Mouse (Mus musculus): ENCODE measurements around the gene Cyth1. TPM values are rescaled to one million over a fixed set of nuclear protein-coding genes. Genes with fewer than 3 reads are reported as not detected.

Cyth1 gene
- polyA plus RNA-seq, 1 experiment: 47.7 TPM

DNA sequence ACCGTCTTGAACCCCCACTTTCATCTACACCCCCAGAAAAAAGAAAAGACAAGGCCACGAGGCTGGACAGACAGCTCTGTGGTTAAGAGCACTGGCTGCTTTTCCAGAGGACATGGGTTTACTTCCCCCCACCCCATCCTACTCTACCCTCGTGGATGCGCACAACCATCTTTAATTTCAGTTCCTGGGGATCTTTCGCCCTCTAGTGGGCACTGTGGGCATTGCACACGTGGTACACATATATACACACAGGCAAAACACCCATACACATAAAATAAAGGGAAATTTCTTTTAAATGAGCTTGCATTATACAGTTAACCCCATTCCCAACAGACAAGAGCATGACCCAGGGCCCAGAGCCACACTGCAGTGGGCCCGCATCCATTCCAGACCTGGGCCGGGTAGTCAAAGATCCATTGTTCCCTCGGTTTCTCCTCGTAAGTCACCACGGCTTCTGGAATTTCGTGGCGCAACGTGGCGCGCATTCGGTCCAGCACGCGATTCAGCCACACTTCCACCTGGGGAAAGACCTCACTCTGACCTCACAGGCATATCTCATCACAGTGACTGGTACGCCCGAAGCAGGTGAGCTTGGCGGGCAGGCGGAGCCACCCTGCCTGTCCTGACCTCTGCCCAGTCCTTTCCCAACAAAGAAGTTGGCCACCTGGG, 157.3 kb downstream of the Cyth1 start:
- Histone ChIP-seq H3K27ac (ENCODE audit: insufficient read depth, low read length) (no peak overlapping the region), H3K4me1 (ENCODE audit: control insufficient read depth, insufficient read depth, insufficient read length) (no peaks in the 10 kb centered on the region), H3K4me3 (ENCODE audit: extremely low read depth, insufficient read depth, insufficient read length) (no peak overlapping the region), H3K27me3 (ENCODE audit: control insufficient read depth, insufficient read depth, low read length) (no peaks in the 10 kb centered on the region), H3K36me3 (ENCODE audit: control insufficient read depth, insufficient read depth, low read length) (no peaks in the 10 kb centered on the region)
- 89% methylated on average over 23 of the region's 23 CpGs for WGBS
- no peak for DNase-seq (ENCODE audit: low read depth in 1 of 2, low spot score in 2 of 2)
- TF ChIP-seq CTCF (IDR thresholded peaks at IDR 0.05; ENCODE audit: extremely low read depth, insufficient read depth, insufficient read length, insufficient replicate concordance): peak; percentile 23; the same call in 1 of the 2 replicates
- TF ChIP-seq POLR2A (IDR thresholded peaks at IDR 0.05; ENCODE audit: low read depth, low read length): no peak

DNA sequence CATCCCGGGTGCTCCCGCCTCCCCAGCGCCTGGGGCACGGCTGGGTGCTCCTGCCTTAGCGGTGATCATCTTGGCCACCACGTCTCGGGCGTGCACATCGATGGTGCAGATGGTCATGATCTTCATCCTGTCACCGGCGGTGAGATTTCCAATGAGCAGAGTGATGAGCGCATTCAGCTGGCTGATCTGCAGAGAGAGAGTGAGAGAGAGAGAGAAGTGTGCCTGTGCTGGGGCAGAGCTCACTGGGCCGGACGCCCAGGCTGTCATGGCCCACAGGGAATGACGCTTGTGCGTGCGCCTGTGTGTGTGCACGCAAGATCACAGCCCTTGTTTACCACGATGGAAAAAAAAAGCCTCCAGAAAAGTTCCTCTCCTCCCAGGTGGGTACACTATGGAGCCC, 159.5 kb downstream of the Cyth1 start:
- Histone ChIP-seq H3K4me3 (ENCODE audit: extremely low read depth, insufficient read depth, insufficient read length) (no peak overlapping the region), H3K4me1 (ENCODE audit: control insufficient read depth, insufficient read depth, insufficient read length) (peaks cover 4% of the 10 kb centered on the region; the same call in 1 of the 2 replicates), H3K27me3 (ENCODE audit: control insufficient read depth, insufficient read depth, low read length) (no peaks in the 10 kb centered on the region), H3K27ac (ENCODE audit: insufficient read depth, low read length) (no peak overlapping the region), H3K36me3 (ENCODE audit: control insufficient read depth, insufficient read depth, low read length) (no peaks in the 10 kb centered on the region)
- TF ChIP-seq CTCF (IDR thresholded peaks at IDR 0.05; ENCODE audit: extremely low read depth, insufficient read depth, insufficient read length, insufficient replicate concordance) (no peak), POLR2A (IDR thresholded peaks at IDR 0.05; ENCODE audit: low read depth, low read length) (no peak)
- WGBS: 92% methylated on average over 19 of the region's 19 CpGs
- no peak for DNase-seq (ENCODE audit: low read depth in 1 of 2, low spot score in 2 of 2)

DNA sequence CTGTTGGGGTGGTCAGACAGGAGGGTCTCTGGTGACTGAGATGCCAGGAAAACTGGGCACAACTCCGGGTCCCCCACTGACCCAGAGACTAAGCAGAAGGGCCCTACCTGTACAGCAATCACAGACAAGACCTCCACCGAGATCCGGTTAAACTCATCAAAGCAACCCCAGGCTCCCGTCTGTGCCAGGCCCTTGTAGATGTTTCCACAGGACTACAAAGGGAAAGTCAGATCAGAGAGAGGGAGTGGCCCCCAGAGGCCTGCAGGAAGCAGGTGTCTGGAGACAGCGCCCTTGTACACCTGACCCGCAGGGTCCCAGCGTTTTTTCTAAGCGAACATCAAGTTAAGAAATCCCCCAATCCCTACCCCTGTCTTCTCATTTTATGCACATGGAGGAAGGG, 162.4 kb downstream of the Cyth1 start:
- H3K27ac ChIP-seq (ENCODE audit: insufficient read depth, low read length): no peak overlapping the region
- no peaks in the 10 kb centered on the region for H3K27me3 ChIP-seq (ENCODE audit: control insufficient read depth, insufficient read depth, low read length)
- no peaks in the 10 kb centered on the region for H3K36me3 ChIP-seq (ENCODE audit: control insufficient read depth, insufficient read depth, low read length)
- TF ChIP-seq POLR2A (IDR thresholded peaks at IDR 0.05; ENCODE audit: low read depth, low read length) (no peak), CTCF (IDR thresholded peaks at IDR 0.05; ENCODE audit: extremely low read depth, insufficient read depth, insufficient read length, insufficient replicate concordance) (no peak)
- 54% methylated on average over 8 of the region's 8 CpGs for WGBS
- DNase-seq (ENCODE audit: low read depth in 1 of 2, low spot score in 2 of 2): no peak
- peaks cover 4% of the 10 kb centered on the region; the same call in 1 of the 2 replicates for H3K4me1 ChIP-seq (ENCODE audit: control insufficient read depth, insufficient read depth, insufficient read length)
- no peak overlapping the region for H3K4me3 ChIP-seq (ENCODE audit: extremely low read depth, insufficient read depth, insufficient read length)

DNA sequence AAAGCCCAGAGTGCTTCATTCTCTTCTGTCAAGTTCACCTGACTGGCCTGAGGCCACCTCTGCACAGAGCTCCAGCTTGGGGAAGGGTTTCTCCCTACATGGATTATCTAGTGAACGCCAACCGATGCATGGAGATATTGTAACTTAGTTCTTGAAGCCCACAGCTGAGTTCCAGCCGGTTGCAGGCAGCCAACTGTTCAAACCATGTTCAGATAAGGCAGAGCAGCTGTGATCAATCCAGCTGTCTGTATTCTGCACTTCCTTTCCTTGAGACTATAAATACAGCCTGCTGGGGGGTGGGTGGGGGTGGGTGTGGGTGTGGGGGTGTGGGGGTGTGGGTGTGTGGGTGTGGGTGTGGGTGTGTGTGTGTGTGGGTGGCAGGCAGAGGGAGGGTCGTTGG, 163.2 kb downstream of the Cyth1 start:
- DNase-seq (ENCODE audit: low read depth in 1 of 2, low spot score in 2 of 2): no peak
- TF ChIP-seq POLR2A (IDR thresholded peaks at IDR 0.05; ENCODE audit: low read depth, low read length): no peak
- no peak for TF ChIP-seq CTCF (IDR thresholded peaks at IDR 0.05; ENCODE audit: extremely low read depth, insufficient read depth, insufficient read length, insufficient replicate concordance)
- H3K27ac ChIP-seq (ENCODE audit: insufficient read depth, low read length): no peak overlapping the region
- no peaks in the 10 kb centered on the region for H3K36me3 ChIP-seq (ENCODE audit: control insufficient read depth, insufficient read depth, low read length)
- H3K27me3 ChIP-seq (ENCODE audit: control insufficient read depth, insufficient read depth, low read length): no peaks in the 10 kb centered on the region
- H3K4me3 ChIP-seq (ENCODE audit: extremely low read depth, insufficient read depth, insufficient read length): no peak overlapping the region
- H3K4me1 ChIP-seq (ENCODE audit: control insufficient read depth, insufficient read depth, insufficient read length): peaks cover 4% of the 10 kb centered on the region; the same call in 1 of the 2 replicates
- 23% methylated on average over 4 of the region's 4 CpGs for WGBS

DNA sequence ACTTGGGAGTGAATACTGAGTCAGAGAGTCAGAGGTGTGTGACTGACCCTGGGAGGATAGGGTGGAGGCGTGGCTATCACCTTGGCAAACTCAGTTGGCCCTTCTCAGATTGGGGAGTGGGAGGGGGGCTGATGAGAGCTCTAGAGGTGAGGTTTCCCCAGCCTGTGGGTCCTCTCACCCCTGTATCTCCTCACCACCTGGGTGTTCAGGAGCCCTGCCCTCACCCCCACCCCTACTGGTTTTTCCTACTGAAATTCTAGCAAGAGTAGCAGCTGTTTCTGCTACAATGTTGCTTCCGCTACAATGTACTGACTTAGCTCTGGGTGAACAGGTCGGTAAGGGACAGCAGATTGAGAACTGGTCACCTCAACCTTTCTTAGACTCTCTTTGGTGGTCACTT, 164.1 kb downstream of the Cyth1 start:
- WGBS: 86% methylated on average over 3 of the region's 3 CpGs
- Histone ChIP-seq H3K4me3 (ENCODE audit: extremely low read depth, insufficient read depth, insufficient read length) (no peak overlapping the region), H3K27ac (ENCODE audit: insufficient read depth, low read length) (no peak overlapping the region), H3K36me3 (ENCODE audit: control insufficient read depth, insufficient read depth, low read length) (no peaks in the 10 kb centered on the region), H3K27me3 (ENCODE audit: control insufficient read depth, insufficient read depth, low read length) (no peaks in the 10 kb centered on the region), H3K4me1 (ENCODE audit: control insufficient read depth, insufficient read depth, insufficient read length) (peaks cover 4% of the 10 kb centered on the region; the same call in 1 of the 2 replicates)
- no peak for TF ChIP-seq POLR2A (IDR thresholded peaks at IDR 0.05; ENCODE audit: low read depth, low read length)
- no peak for TF ChIP-seq CTCF (IDR thresholded peaks at IDR 0.05; ENCODE audit: extremely low read depth, insufficient read depth, insufficient read length, insufficient replicate concordance)
- DNase-seq (ENCODE audit: low read depth in 1 of 2, low spot score in 2 of 2): no peak

DNA sequence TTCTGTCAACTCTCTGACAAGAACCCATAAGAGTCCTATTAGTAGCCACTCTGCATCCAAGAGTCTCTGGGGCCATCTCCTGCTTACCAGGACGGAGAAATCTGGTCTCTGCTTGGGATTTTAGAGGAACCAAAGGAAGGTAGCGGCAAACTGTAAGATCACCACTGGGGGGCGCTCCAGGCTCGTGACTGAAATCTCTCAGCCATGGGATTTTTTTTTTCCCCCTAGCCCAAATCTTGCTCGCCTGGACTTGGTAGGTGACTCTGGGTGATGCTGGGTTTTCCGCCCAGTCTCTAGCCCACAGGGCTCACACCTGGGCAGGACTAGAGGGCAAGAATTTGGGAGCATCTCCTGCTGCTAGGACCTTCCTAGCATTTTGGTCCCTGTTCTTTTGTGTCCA, 164.6 kb downstream of the Cyth1 start:
- H3K27me3 ChIP-seq (ENCODE audit: control insufficient read depth, insufficient read depth, low read length): no peaks in the 10 kb centered on the region
- peaks cover 4% of the 10 kb centered on the region; the same call in 1 of the 2 replicates for H3K4me1 ChIP-seq (ENCODE audit: control insufficient read depth, insufficient read depth, insufficient read length)
- no peak overlapping the region for H3K4me3 ChIP-seq (ENCODE audit: extremely low read depth, insufficient read depth, insufficient read length)
- DNase-seq (ENCODE audit: low read depth in 1 of 2, low spot score in 2 of 2): peak; percentile 36 to 50
- H3K27ac ChIP-seq (ENCODE audit: insufficient read depth, low read length): no peak overlapping the region
- peak; percentile 72; the same call in 1 of the 2 replicates for TF ChIP-seq CTCF (IDR thresholded peaks at IDR 0.05; ENCODE audit: extremely low read depth, insufficient read depth, insufficient read length, insufficient replicate concordance)
- TF ChIP-seq POLR2A (IDR thresholded peaks at IDR 0.05; ENCODE audit: low read depth, low read length): no peak
- WGBS: 13% methylated on average over 6 of the region's 6 CpGs
- H3K36me3 ChIP-seq (ENCODE audit: control insufficient read depth, insufficient read depth, low read length): no peaks in the 10 kb centered on the region

DNA sequence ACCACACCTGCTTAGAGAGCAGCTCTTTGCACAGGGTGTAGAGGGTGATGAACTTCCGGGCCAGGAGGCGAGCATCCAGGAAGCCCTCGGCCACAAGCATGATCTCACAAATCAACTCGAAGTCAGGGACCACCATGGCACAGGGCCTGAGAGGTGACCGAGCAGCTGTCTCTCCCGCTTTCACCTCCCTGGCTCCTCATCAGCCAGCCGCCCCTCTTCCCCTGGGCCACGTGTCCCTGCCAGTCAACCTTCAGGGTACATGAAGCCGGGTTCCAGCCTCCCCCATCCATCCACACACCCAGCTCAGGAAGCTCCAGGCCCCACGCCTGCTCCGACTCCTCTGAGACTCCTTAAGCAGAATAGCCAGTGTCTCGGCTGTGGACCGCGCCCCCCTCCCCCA, 166.1 kb downstream of the Cyth1 start:
- no peak overlapping the region for H3K27ac ChIP-seq (ENCODE audit: insufficient read depth, low read length)
- 93% methylated on average over 14 of the region's 14 CpGs for WGBS
- H3K36me3 ChIP-seq (ENCODE audit: control insufficient read depth, insufficient read depth, low read length): no peaks in the 10 kb centered on the region
- no peaks in the 10 kb centered on the region for H3K27me3 ChIP-seq (ENCODE audit: control insufficient read depth, insufficient read depth, low read length)
- peaks cover 4% of the 10 kb centered on the region; the same call in 1 of the 2 replicates for H3K4me1 ChIP-seq (ENCODE audit: control insufficient read depth, insufficient read depth, insufficient read length)
- DNase-seq (ENCODE audit: low read depth in 1 of 2, low spot score in 2 of 2): no peak
- no peak for TF ChIP-seq CTCF (IDR thresholded peaks at IDR 0.05; ENCODE audit: extremely low read depth, insufficient read depth, insufficient read length, insufficient replicate concordance)
- TF ChIP-seq POLR2A (IDR thresholded peaks at IDR 0.05; ENCODE audit: low read depth, low read length): no peak
- H3K4me3 ChIP-seq (ENCODE audit: extremely low read depth, insufficient read depth, insufficient read length): no peak overlapping the region

Other genes starting within 250 kb of the Cyth1 start
- gene Dnah17, start 118.0 kb downstream of the Cyth1 start, polyA plus RNA-seq (2012; rRNA removed): 0.21 and 0.23 TPM in 2 replicates
- 20.9 and 25.3 TPM in 2 replicates for gene Usp36, start 41.7 kb upstream of the Cyth1 start, polyA plus RNA-seq (2012; rRNA removed)
- not detected in 2 replicates for gene Cep295nl, start 93.9 kb upstream of the Cyth1 start, polyA plus RNA-seq (2012; rRNA removed)
- gene Timp2, start 107.1 kb upstream of the Cyth1 start, polyA plus RNA-seq (2012; rRNA removed): 68.1 and 75.1 TPM in 2 replicates
- gene Lgals3bp, start 153.5 kb upstream of the Cyth1 start, polyA plus RNA-seq (2012; rRNA removed): 253 and 254 TPM in 2 replicates
- 42.7 and 50.5 TPM in 2 replicates for gene Cant1, start 170.5 kb upstream of the Cyth1 start, polyA plus RNA-seq (2012; rRNA removed)
- gene C1qtnf1, start 179.6 kb upstream of the Cyth1 start, polyA plus RNA-seq (2012; rRNA removed): 10.5 and 12.0 TPM in 2 replicates
- 13.8 and 19.1 TPM in 2 replicates for gene Engase, start 228.2 kb upstream of the Cyth1 start, polyA plus RNA-seq (2012; rRNA removed)